Mouse (Mus musculus) thymus, postnatal 10 days (tissue): ENCODE measurements around the gene Foxa3.

Experiments used
- DNase-seq, 2 experiments: peaks; one replicate each; pipeline ENCODE4 v3.0.0; 2021; ENCODE audit warnings: low spot score in 2 of 2

The Foxa3 gene

DNA sequence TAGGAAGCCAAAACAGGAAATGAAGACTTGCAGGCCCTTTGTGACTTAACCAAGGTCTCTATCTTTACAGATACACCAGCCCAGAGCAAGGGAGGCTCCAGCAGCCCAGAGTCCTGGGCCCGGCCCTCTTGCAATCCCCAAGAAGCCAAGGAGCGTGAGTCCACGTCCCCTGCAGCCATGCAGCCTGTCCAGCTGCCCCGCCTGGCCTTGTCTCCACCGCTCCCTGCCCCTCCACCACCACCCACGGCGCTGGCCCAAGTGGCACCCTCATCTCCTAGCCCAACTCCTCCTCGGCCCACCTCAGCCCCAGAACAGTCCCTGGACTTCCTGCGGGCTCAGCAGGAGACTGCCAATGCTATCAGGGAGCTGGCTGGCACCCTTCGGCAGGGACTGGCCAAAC is 22.9 kb downstream of the Foxa3 start:
- DNase-seq = peak; percentile 36 to 46

DNA sequence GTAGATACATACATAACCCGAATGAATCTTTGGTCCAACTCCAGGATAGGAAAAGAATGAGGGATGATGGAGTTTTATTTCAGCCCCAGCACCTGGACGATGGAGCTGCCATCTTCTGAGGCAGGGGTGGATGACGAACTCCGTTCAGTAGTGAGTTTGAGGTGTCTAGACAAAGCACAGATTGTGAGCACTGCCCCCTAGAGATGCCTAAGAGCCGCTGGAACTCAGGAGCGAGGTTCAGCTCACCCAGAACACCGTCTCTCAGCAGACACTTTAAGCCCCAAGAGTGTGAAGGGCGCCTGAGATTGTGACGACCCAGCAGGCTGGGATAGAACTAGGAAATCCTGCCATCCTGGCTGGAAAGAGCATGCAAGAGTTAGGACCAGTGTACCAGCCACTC is 24.5 kb downstream of the Foxa3 start:
- no peak for DNase-seq

DNA sequence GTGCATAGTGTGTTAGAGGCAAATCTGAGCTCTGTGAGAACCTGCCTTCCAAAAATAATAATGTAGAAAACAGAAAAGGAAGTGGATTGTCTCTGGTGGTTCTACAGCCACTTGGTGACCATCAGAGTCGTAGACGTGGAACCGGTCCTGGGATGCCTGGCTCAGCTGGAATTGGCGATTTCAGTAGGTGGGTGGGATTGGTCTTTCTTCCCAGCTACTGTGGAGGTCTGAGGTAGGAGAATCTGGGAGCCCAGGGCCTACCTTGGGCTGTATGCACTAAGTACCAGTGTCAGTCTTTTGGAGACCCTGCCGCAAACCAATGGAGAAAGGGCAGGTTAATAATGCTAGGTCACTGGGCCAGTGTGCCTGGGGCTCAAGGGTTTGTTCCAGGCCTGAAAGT is 30.3 kb downstream of the Foxa3 start:
- no peak for DNase-seq

DNA sequence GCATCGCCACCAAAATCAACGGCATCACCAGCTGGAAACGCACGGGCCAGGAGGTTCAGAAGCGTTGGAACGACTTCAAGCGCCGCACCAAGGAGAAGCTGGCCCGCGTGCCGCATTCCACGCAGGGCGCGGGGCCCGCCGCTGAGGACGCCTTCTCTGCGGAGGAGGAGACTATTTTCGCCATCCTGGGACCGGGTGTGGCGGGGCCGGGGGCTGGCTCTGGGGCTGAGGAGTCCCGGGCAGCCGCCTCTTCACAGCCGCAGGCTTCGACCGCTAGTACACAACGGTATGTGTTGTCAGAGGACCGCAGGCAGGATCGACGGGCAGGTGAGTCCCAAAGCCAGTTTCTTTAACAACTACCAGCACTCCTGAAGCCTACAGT is 31.1 kb downstream of the Foxa3 start:
- no peak for DNase-seq

DNA sequence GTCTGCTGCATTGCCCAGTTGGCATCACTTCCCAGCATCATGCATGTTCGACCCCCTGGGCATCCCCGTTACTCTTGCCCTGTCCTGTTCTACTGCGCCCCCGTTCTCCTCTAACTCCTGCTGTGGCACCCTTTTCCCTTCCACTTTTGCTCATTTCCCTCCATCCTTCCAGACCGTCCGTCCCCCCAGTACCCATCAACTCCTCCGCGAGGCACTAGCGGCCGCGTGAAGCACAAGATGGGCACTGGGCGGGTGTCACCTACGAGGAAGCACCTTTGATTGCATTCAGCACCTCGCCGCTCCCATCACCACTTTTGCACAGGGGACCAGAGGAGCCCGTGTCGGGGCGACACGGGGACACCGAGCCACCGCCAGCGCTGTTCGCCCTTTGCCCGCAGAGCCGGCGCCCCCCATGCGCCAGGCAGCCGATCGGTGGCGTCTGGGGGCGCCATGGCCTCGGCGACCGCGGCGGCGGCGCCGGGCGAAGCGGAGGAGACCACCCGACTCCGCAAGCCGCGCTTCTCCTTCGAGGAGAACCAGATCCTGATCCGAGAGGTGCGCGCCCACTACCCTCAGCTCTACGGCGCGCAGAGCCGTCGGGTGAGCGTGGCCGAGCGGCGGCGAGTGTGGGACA is 31.6 kb downstream of the Foxa3 start:
- DNase-seq = peak in 1 of 2 experiments; percentile 26

DNA sequence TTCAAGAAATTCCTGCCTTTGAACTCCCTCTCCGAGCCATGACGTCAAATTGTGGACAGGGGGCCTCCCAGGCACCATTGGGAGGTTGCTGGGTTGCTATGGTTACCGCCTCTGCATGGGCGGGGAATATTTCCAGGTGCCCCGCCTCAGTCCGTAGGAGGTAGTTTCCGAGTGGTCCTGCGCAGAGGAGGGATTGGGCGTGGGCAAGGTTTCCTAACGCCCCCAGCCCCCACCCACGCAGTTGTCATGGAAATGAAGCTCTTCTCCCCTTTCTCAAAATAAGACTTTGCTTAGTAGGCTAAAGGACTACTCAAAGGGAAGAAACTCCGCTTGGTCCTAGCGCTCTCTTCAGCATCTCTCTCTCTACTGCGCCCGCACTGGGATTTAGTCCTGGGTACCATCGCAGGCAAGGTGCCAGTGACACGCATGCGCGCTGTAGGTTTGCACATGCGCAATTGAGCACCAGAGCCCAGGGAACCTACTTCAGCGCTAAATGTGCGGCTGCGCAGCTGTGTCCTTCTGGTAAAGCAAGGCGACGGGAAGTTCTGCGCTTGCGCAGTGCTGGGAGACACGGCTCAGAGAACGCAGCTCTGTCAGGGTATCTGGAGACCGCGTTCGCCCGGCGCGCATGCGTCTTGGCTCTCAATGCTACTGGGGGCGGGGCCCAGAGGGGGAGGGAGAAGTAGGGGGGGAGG is 32.6 kb downstream of the Foxa3 start, which contains the start of gene Mypop:
TSS of gene Mypop (plus strand) at position 645 of the 695 bp plus-strand sequence.
- peak; percentile 98 for DNase-seq

DNA sequence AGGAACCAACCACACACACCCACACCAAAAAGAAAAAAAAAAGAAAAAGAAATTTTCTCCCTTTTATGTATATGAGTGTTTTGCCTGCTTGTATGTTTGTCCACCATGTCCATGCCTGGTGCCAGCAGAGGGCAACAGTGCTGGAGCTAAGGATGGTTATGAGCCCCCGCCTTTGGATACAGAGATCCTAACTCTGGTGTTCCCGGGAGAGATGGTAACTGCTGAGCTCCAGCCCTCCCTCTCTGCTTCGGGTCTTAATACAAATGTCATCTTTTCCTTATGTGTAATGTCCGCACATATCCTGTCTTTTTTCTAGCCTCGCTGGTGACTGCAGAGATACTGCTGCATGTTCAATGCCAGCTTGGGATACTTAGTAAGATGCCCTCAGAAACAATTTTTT is 33.3 kb downstream of the Foxa3 start:
- no peak for DNase-seq

DNA sequence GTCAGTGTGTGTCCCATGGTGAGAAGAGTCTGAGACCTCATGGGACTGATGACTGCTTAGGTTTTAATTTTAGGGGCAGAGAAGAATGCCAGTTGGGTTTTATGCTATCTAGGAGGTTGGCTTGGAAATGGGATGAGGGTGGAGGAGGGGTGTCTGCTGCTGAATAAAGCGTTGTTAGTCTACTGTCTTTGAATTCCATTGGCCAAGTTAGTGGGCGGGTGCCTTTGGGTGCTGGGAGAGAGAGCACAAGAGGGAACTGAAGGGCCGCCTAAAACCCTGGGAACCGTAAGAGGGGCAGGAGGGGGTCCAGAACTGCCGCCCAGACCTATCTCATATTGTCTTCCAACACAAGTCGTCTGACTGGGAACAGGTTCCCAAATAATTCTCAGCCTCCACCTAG is 34.6 kb downstream of the Foxa3 start:
- DNase-seq = no peak

DNA sequence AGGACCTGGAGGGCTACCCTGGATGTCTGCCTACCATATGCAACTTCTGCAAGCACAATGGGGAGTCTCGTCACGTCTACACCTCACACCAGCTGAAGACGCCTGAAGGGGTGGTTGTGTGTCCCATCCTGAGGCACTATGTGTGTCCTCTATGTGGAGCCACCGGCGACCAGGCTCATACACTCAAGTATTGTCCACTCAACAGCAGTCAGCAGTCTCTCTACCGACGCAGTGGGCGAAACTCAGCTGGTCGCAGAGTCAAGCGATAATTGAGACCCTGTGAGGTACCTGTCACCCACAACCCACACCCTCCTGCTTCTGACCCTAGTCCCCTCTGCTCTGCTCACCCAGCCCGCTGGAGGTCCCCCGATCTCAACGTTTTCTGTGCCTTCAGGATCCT is 35.6 kb downstream of the Foxa3 start:
- no peak for DNase-seq

DNA sequence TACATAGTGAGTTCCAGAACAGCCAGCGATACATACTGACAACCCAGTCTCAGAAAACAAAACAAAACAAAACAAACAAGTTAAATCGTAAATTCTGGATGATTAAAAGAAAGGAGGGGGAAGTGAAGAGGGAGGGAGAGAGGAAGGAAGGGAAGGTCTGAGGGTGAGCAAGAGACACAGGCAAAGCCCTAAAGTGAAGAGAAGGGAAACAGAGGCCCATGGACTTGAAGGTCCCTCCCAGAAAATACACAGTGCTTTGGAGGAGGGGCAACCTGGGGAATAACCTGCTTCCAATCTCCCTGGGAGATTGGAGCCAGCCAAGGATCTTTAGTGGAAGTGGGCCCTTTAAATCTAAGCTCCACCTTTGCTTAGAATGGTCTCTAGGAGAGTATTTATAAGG is 36.2 kb downstream of the Foxa3 start, which contains the start of gene Nanos2:
TSS of gene Nanos2 (plus strand) at position 301 of the 400 bp plus-strand sequence.
- no peak for DNase-seq

DNA sequence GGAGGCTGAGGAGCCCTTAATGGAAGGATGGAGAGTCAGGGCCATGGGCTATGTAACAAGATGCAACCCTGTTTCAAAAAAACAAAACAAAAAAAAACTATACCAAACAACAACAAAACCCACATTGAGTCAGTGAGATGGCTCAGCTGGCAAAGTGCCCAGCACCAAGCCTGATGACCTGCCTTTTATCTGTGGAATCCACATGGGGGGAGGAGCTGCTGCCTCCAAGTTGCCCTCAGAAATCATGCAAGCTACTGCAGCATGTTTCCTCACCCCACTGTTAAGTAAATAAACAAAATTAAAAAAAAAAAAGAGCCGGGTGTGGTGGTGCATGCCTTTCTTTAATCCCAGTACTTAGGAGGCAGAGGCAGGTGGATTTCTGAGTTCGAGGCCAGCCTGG is 36.8 kb downstream of the Foxa3 start:
- no peak for DNase-seq

DNA sequence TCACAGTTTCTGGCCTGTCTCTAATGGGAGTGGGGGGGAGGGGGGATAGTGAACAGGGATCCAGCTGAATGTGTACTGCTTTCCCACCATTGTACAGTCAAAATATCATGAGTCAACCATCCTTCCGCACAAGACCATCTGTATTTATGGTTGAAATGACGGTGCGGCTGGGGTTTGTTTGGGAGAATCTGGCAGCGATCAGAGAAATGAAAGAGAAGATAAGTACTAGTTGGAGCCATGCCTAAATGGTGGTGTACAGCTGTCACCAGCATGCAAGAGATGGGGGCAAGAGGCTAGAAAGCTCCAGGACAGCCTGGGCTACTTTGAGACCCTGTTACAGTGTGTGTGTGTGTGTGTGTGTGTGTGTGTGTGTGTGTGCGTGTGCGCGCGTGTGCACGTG is 45.0 kb downstream of the Foxa3 start:
- no peak for DNase-seq

DNA sequence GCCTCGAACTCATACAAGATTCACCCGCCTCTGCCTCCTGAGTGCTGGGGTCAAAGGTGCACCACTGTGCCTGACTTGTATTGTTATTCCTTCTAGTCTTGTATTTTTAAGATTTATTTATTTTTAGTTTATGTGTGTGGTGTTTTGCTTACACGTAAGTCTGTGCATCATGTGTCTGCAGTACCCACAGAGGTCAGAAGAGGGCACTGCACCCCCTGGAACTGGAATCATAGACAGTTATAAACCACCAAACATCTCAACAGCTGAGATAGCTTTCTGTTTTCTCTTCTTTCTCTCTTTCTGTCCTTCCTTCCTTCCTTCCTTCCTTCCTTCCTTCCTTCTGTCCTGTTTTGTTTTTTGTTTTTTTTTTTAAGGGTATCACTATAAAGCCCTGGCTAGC is 52.4 kb downstream of the Foxa3 start:
- DNase-seq = no peak

DNA sequence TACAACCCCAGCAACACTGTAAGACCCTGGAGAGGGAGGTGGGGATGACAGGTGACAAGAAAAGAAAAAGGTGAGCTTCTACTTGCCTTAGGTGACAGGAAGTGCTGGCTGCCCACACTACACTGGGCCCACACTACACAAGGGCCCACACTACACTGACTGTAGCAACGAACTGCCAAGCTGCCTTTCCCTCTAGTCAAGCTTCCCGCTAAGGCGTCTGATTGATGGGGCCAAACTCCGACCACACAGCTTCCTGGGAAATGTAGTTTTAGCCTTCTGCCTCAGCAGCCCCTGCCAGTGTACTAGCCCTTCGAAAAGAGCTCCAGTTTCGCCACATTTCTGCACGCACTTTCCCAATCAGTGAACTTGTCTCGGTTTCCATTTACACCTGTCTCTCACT is 55.7 kb downstream of the Foxa3 start:
- no peak for DNase-seq

DNA sequence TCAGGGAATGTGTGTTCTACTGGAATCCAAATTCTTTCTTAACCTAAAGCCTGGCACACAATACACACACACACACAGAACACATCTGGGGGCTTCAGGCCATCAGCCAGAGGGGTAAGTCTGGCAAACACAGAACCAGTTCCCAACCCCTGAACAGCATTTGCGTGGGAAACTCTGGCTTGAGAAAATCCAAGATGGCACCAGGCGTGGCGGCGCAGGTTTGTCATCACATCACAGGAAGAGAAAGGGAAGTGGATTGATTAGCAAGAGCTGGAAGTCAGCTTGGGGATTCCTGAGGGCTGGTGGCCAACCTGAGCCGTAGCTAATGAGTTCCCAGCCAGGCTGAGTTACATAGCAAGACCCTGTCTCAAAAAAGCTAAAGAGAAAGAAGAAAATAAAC is 58.0 kb downstream of the Foxa3 start:
- DNase-seq = no peak

DNA sequence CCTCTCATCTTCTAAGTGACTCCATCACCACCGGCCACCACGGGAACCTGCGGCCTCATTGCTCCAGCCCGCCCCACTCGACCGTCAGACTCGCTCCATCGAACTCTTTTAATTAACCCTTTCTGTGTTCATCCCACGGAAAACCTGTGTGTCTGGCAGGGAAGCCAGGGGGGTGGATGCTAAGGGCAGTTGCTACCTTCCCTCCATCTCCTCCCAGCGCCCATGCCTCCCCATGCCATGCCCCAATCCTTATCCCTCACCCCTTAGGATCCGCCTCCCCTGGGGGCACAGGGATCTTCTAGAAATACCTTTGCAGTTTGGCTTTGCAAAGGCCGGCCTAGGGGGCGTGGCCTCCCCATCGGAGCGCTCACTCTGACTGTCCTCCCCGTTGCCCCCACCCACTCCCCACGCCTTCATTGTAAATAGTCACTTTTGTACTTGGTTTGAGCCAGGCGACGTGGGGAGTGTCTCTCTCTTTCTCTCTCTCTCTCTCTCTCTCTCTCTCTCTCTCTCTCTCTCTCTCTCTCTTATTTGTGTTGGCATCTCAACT is 60.0 kb downstream of the Foxa3 start:
- no peak for DNase-seq
